Mouse (Mus musculus): ENCODE data around the gene Hap1. TPM values are rescaled to one million over a fixed set of nuclear protein-coding genes. Genes with fewer than 3 reads are reported as not detected.
"Not testable (repeated sequence)": the region's sequence is repeated elsewhere in the genome, so short reads cannot be mapped to it uniquely, and the experiment has no call there.

Hap1 gene
- polyA plus RNA-seq, 1 experiment, result 76.5 TPM

DNA sequence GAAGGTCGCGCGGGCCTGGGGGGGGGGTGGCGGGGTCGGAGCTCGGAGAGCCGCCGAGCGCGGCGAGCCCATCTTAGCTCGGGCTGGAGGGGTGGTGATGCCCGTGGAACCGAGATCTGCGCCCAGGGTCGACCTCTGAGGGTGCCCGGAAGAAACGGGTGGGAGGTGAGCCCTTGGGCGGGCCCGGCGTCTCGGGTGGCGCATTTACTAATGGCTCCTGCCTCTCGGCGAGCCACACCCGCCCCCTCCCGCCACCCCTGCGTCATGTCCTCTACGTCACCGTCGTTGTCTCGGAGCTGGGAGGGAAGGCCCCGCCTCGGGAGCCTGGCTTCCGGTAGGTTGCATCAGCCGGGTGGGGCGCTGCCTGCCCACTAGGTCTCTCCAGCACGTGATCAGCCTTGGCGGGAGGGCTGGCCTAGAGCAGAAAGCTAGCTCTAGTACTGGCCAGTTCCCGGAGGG, 35.7 kb downstream of the Hap1 start:
- TF ChIP-seq POLR2A (IDR thresholded peaks at IDR 0.05; ENCODE audit: extremely low read depth, insufficient read depth, low read length) (peak; percentile 76; the same call in 1 of the 2 replicates), CTCF (IDR thresholded peaks at IDR 0.05; ENCODE audit: extremely low read depth, insufficient read depth, low read length) (no peak)
- no peaks in the 10 kb centered on the region for H3K4me1 ChIP-seq (ENCODE audit: control insufficient read depth, insufficient read depth, low read length)

DNA sequence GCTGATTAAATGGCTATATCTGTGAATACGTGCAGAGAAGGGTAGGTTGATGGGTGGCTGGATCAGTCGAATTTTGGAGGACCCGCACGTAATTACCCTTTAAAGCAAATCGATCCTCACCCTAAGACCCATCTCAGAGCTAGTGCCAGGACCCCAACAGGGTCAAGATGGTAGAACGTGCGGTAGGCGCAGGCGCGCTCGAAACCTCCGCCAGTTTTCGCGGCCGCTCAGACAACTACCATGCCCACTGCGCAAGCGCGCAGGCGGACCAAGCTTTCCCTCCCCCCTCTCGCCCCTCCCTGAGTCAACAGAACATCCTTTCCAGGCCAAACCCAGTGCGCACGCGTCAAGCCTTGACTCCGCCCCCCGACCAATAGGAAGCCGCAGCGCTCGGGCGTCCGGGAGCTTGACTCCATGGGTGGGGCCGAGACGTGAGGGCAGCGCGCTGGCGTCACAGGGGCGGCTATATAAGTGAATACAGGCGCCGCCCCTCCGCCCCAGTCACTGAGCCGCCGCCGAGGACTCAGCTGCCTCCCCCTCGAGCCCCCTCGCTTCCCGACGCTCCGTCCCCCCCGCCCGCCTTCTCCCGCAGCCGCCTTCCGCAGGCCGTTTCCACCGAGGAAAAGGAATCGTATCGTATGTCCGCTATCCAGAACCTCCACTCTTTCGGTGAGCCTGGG, 36.3 kb downstream of the Hap1 start, which contains the start of gene Eif1:
Gene Eif1 (plus strand): TSS at position 394 of the 680 bp plus-strand sequence.
- TF ChIP-seq CTCF (IDR thresholded peaks at IDR 0.05; ENCODE audit: extremely low read depth, insufficient read depth, low read length), result no peak
- TF ChIP-seq POLR2A (IDR thresholded peaks at IDR 0.05; ENCODE audit: extremely low read depth, insufficient read depth, low read length), result peak; percentile 67
- H3K4me1 ChIP-seq (ENCODE audit: control insufficient read depth, insufficient read depth, low read length), result no peaks in the 10 kb centered on the region
- peak within 1 kb of the TSS; percentile 61 for H3K4me3 ChIP-seq (ENCODE audit: insufficient read depth, low read length)
- peak within 1 kb of the TSS; percentile 76 for H3K27ac ChIP-seq (ENCODE audit: insufficient read depth, low read length)

More for the DNA sequence above, 35.7 kb downstream of the Hap1 start:
- Histone ChIP-seq H3K27ac (ENCODE audit: insufficient read depth, low read length) (peak overlapping the region; percentile 76), H3K4me3 (ENCODE audit: insufficient read depth, low read length) (peak overlapping the region; percentile 61)

DNA sequence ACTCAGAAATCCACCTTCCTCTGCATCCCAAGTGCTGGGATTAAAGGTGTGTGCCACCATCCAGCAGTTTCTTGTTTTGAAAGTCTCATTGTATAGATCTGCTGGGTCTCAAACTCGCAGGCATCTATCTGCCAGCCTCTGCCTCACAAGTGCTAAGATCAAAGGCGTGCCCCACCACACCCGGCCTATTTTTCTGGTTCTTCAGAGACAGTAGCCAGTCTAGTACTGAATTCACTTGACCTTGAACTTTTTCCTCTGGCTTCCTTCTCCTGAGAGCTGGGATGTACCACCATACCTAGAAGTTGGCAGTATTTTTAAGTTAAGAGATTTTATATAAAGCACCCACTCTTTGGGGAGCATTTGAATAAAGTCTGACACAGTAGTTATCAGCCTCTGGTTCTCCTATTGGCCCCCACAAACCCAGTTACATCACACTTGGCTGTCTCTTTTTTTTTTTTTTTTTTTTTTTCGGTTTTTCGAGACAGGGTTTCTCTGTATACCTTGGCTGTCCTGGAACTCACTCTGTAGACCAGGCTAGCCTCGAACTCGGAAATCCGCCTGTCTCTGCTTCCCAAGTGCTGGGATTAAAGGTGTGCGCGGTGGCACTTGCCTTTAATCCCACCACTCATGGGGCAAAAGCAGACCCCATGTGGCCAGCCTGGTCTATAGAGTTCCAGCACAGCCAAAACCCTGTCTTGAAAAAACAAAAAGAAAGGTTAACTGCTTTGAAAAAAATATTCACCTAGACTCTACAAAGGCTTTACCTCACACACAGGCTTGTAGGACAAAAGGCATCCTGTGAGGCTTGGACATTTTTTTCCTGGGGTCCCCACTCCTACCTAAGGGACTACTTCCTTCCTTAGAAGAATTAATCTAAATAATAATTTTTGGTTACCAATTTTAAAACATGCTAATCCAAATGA, 37.1 kb downstream of the Hap1 start:
- no peaks in the 10 kb centered on the region for H3K4me1 ChIP-seq (ENCODE audit: control insufficient read depth, insufficient read depth, low read length)
- TF ChIP-seq POLR2A (IDR thresholded peaks at IDR 0.05; ENCODE audit: extremely low read depth, insufficient read depth, low read length), result no peak
- TF ChIP-seq CTCF (IDR thresholded peaks at IDR 0.05; ENCODE audit: extremely low read depth, insufficient read depth, low read length), result no peak
- no peak overlapping the region for H3K27ac ChIP-seq (ENCODE audit: insufficient read depth, low read length)
- H3K4me3 ChIP-seq (ENCODE audit: insufficient read depth, low read length), result peak overlapping the region; percentile 46; the same call in 1 of the 2 replicates

DNA sequence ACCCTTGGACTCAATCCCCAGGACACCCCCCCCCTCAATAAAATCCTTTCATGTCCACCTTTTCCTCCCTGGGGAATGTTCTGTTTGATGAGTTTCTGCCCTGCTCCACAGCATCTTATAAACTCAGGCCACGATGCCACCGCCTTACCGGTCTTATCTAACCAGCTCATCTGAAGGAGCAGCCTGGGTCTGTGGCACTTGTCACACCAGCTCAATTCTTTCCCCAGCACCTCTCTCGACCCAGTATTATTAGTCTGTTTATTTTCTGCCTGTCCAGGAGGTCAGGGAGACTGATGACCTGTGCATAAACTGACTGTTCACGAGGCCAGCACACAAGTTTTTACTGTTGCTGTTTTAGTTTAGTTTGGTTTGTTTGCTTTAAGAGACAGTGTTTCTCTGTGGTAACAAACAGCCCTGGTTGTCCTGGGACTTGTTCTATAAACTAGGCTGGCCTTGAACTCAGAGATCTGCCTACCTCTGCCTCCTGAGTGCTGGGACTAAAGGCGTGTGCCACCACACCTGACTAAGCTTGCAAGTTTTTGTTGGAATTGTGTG, 38.0 kb downstream of the Hap1 start:
- H3K27ac ChIP-seq (ENCODE audit: insufficient read depth, low read length), result no peak overlapping the region
- peaks cover 1% of the 10 kb centered on the region; the same call in 1 of the 2 replicates for H3K4me1 ChIP-seq (ENCODE audit: control insufficient read depth, insufficient read depth, low read length)
- TF ChIP-seq CTCF (IDR thresholded peaks at IDR 0.05; ENCODE audit: extremely low read depth, insufficient read depth, low read length) (no peak), POLR2A (IDR thresholded peaks at IDR 0.05; ENCODE audit: extremely low read depth, insufficient read depth, low read length) (no peak)
- H3K4me3 ChIP-seq (ENCODE audit: insufficient read depth, low read length), result no peak overlapping the region

DNA sequence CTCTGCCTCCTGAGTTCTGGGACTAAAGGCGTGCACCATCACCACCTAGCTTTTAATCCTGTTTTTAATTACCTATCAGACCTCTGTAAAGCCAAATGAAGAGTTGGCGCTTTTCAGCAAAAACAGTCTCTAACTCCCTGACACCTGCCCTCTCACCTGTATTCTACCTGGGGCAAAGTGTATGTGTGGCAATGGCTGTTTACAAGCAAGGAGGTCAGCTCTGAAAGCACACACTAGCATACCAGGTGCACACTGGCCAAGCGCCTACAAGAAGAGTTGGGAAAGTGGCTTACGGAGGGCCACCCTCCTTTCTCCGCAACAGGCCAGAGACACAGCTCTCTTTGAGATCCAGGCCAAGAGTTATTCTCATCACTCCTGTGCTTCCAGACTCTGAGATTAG, 40.5 kb downstream of the Hap1 start:
- H3K4me3 ChIP-seq (ENCODE audit: insufficient read depth, low read length), result no peak overlapping the region
- no peak overlapping the region for H3K27ac ChIP-seq (ENCODE audit: insufficient read depth, low read length)
- TF ChIP-seq POLR2A (IDR thresholded peaks at IDR 0.05; ENCODE audit: extremely low read depth, insufficient read depth, low read length) (no peak), CTCF (IDR thresholded peaks at IDR 0.05; ENCODE audit: extremely low read depth, insufficient read depth, low read length) (no peak)
- peaks cover 4% of the 10 kb centered on the region for H3K4me1 ChIP-seq (ENCODE audit: control insufficient read depth, insufficient read depth, low read length)

DNA sequence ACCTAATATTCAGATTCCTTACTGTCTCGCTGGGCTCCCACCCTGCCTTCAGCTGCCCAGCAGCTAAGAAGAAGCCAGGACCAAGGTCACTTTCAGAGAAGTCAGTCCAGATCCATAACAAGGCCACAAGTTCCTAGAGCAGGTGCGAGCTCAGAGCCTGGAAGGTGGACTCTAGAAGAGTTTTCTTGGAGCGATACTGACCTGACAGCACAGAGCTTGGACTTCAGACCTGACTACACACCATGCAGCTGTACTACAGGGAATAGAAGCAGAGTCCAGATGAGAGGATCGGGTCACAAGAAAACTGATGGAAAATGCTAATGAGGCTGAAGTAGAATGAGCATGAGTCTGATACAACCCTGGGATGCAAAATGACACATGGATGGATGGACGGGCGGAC, 42.5 kb downstream of the Hap1 start:
- peaks cover 4% of the 10 kb centered on the region for H3K4me1 ChIP-seq (ENCODE audit: control insufficient read depth, insufficient read depth, low read length)
- H3K4me3 ChIP-seq (ENCODE audit: insufficient read depth, low read length), result no peak overlapping the region
- TF ChIP-seq POLR2A (IDR thresholded peaks at IDR 0.05; ENCODE audit: extremely low read depth, insufficient read depth, low read length) (no peak), CTCF (IDR thresholded peaks at IDR 0.05; ENCODE audit: extremely low read depth, insufficient read depth, low read length) (no peak)
- H3K27ac ChIP-seq (ENCODE audit: insufficient read depth, low read length), result 0 out of 2 replicates have a peak overlapping the region, but pooled peaks have one; percentile 37

DNA sequence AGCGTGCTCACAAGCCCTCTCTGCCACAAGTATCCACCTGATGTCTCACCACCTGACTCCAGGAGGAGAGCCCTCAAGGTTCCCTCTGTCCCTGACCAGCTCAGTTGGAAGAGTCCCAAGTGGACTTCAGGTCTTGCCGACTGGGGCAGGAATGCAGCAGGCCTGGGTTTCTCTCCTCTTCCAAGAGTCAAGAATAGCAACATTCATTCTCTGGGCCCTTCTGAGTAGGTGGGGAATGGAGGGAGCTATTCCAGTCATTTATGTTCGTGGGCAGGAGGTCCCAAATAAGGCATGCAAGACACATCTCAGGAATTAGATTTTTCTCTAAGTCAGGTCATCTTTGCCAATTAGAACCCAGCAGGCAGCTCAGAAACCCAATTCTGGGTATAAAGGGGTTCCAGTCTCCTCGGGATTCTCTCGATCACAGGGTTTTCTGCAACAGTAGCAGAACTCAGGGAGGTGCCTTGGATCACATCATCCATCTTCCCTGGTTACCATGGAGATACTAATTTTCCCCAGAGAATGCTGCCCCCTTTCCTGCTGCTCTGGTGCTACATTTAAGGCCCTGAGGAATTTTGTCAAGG, 43.7 kb downstream of the Hap1 start:
- H3K4me1 ChIP-seq (ENCODE audit: control insufficient read depth, insufficient read depth, low read length), result peaks cover 4% of the 10 kb centered on the region
- H3K27ac ChIP-seq (ENCODE audit: insufficient read depth, low read length), result peak overlapping the region; percentile 79
- no peak overlapping the region for H3K4me3 ChIP-seq (ENCODE audit: insufficient read depth, low read length)
- TF ChIP-seq CTCF (IDR thresholded peaks at IDR 0.05; ENCODE audit: extremely low read depth, insufficient read depth, low read length) (peak; percentile 21; the same call in 1 of the 2 replicates), POLR2A (IDR thresholded peaks at IDR 0.05; ENCODE audit: extremely low read depth, insufficient read depth, low read length) (peak; percentile 24; the same call in 1 of the 2 replicates)

DNA sequence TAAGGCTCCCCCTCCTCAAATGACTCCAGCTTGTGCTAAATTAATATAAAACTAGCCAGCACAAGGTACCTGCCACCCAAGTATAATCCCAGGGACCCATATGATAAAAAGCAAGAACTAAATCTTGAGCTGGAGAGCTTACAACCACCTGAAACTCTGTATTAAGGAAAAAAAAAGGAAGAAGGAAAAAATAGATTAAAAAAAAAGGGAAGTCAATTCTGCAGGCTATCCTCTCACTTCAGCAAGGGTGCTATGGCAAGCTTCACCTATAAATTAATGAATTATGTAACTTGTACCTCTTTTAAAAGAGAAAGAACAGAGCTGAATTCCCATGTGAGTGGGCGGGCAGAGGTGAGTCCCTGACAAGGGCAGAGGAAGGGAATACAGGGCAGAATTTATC, 44.3 kb downstream of the Hap1 start:
- no peak for TF ChIP-seq POLR2A (IDR thresholded peaks at IDR 0.05; ENCODE audit: extremely low read depth, insufficient read depth, low read length)
- TF ChIP-seq CTCF (IDR thresholded peaks at IDR 0.05; ENCODE audit: extremely low read depth, insufficient read depth, low read length), result no peak
- Histone ChIP-seq H3K4me3 (ENCODE audit: insufficient read depth, low read length) (no peak overlapping the region), H3K27ac (ENCODE audit: insufficient read depth, low read length) (0 out of 2 replicates have a peak overlapping the region, but pooled peaks have one; percentile 74), H3K4me1 (ENCODE audit: control insufficient read depth, insufficient read depth, low read length) (peaks cover 4% of the 10 kb centered on the region)

DNA sequence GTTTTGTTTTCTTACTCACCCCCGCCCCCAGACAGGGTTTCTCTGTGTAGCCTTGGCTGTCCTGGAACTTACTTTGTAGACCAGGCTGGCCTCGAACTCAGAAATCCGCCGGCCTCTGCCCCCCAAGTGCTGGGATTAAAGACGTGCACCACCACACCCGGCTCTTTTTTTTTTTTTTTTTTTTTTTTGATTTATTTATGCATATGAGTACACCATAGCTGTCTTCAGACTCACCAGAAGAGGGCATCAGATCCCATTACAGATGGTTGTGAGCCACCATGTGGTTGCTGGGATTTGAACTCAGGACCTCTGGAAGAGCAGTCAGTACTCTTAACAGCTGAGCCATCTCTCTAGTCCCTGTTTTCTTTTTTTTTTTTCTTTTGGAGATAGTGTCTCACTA, 47.3 kb downstream of the Hap1 start:
- not testable (repeated sequence) for H3K4me1 ChIP-seq (ENCODE audit: control insufficient read depth, insufficient read depth, low read length); H3K4me3 ChIP-seq (ENCODE audit: insufficient read depth, low read length); H3K27ac ChIP-seq (ENCODE audit: insufficient read depth, low read length)

Data from cortical plate, adult 2 months (tissue).